Mouse (Mus musculus): ENCODE data around the gene Pcnx2. TPM values are rescaled to one million over a fixed set of nuclear protein-coding genes. Genes with fewer than 3 reads are reported as not detected.

The Pcnx2 gene
- polyA plus RNA-seq, 1 experiment = 0.08 TPM

GRCm38 (mm10) chr8:125738956-125739355, 159.2 kb downstream of the Pcnx2 start:
- no peak overlapping the region for H3K27ac ChIP-seq (ENCODE audit: insufficient read depth, low read depth, low read length)
- H3K4me3 ChIP-seq (ENCODE audit: low read depth, low read length) = no peak overlapping the region
- 96% methylated on average over 4 of the region's 4 CpGs for WGBS
- no peak for TF ChIP-seq CTCF (IDR thresholded peaks at IDR 0.05; ENCODE audit: extremely low read depth, insufficient read length, insufficient replicate concordance, low read depth, low read length)
- TF ChIP-seq POLR2A (IDR thresholded peaks at IDR 0.05; ENCODE audit: low read depth, low read length) = no peak
- peaks cover 12% of the 10 kb centered on the region for H3K4me1 ChIP-seq (ENCODE audit: control insufficient read depth, insufficient read depth, insufficient read length, low read length)
- H3K36me3 ChIP-seq (ENCODE audit: control insufficient read depth, insufficient read depth, low read length) = peaks cover 4% of the 10 kb centered on the region; the same call in 1 of the 2 replicates
- no peaks in the 10 kb centered on the region for H3K27me3 ChIP-seq (ENCODE audit: control insufficient read depth, insufficient read depth, low read length)

- Histone ChIP-seq H3K4me1 (ENCODE audit: control insufficient read depth, insufficient read depth, insufficient read length, low read length) (peaks cover 4% of the 10 kb centered on the region; the same call in 1 of the 2 replicates), H3K4me3 (ENCODE audit: low read depth, low read length) (peak overlapping the region; percentile 83), H3K36me3 (ENCODE audit: control insufficient read depth, insufficient read depth, low read length) (no peaks in the 10 kb centered on the region; the same call in 1 of the 2 replicates), H3K27me3 (ENCODE audit: control insufficient read depth, insufficient read depth, low read length) (no peaks in the 10 kb centered on the region), H3K27ac (ENCODE audit: insufficient read depth, low read depth, low read length) (no peak overlapping the region)
- TF ChIP-seq CTCF (IDR thresholded peaks at IDR 0.05; ENCODE audit: extremely low read depth, insufficient read length, insufficient replicate concordance, low read depth, low read length) = no peak
- WGBS = 5% methylated on average over 52 of the region's 52 CpGs
Observed at GRCm38 (mm10) chr8:125733964-125734956, 163.9 kb downstream of the Pcnx2 start.

DNA sequence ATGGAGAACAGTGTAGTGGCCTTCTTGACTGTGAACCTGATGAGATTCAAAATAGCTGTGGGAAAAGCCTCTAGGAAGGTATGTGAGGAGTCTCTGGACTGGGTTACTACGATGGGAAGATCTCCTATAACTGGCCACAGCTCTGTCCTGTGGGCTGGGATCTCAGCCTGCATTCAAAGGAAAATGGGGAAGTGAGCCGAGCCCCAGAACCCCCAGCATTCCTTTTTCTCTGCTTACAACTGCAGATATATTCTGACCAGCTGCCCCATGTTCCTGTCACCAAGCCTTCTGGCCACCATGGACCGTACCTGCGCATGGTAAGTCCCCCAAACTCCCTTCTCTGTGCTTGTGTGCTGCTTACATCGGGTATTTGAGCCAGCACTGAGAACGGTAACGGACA, 168.4 kb downstream of the Pcnx2 start, which contains the start of gene Ntpcr:
Gene Ntpcr (plus strand): TSS at position 218 of the 400 bp plus-strand sequence.
- Histone ChIP-seq H3K36me3 (ENCODE audit: control insufficient read depth, insufficient read depth, low read length) (no peaks in the 10 kb centered on the region), H3K4me1 (ENCODE audit: control insufficient read depth, insufficient read depth, insufficient read length, low read length) (peaks cover 4% of the 10 kb centered on the region; the same call in 1 of the 2 replicates), H3K27me3 (ENCODE audit: control insufficient read depth, insufficient read depth, low read length) (no peaks in the 10 kb centered on the region), H3K27ac (ENCODE audit: insufficient read depth, low read depth, low read length) (no peak within 1 kb of the TSS), H3K4me3 (ENCODE audit: low read depth, low read length) (peak within 1 kb of the TSS; percentile 42; the same call in 1 of the 2 replicates)
- WGBS = 78% methylated on average over 7 of the region's 7 CpGs
- TF ChIP-seq CTCF (IDR thresholded peaks at IDR 0.05; ENCODE audit: extremely low read depth, insufficient read length, insufficient replicate concordance, low read depth, low read length) (no peak), POLR2A (IDR thresholded peaks at IDR 0.05; ENCODE audit: low read depth, low read length) (no peak)

- Histone ChIP-seq H3K36me3 (ENCODE audit: control insufficient read depth, insufficient read depth, low read length) (no peaks in the 10 kb centered on the region), H3K27me3 (ENCODE audit: control insufficient read depth, insufficient read depth, low read length) (no peaks in the 10 kb centered on the region), H3K4me3 (ENCODE audit: low read depth, low read length) (no peak overlapping the region), H3K27ac (ENCODE audit: insufficient read depth, low read depth, low read length) (no peak overlapping the region), H3K4me1 (ENCODE audit: control insufficient read depth, insufficient read depth, insufficient read length, low read length) (no peaks in the 10 kb centered on the region)
- 45% methylated on average over 8 of the region's 8 CpGs for WGBS
- no peak for TF ChIP-seq CTCF (IDR thresholded peaks at IDR 0.05; ENCODE audit: extremely low read depth, insufficient read length, insufficient replicate concordance, low read depth, low read length)
- TF ChIP-seq POLR2A (IDR thresholded peaks at IDR 0.05; ENCODE audit: low read depth, low read length) = no peak
Observed at GRCm38 (mm10) chr8:125727797-125728196, 170.3 kb downstream of the Pcnx2 start.

DNA sequence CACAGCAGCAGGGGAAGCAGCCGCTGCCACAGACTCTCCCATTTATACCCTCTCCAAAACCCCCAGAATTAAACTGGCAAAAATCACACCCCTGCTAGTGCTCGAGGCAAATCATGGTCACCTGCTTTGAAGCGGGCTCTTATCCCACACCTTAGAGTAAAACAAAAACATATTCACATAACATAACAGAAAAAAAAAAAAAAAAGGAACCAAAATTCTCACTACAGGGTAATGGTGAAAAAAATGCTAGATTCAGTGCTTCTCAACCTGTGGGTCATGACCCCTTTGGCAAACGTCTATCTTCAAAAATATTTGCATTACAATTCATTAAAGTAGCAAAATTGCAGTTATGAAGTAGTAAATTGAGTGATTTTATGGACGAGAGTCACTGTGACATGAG, 171.1 kb downstream of the Pcnx2 start:
- H3K27ac ChIP-seq (ENCODE audit: insufficient read depth, low read depth, low read length) = no peak overlapping the region
- no peaks in the 10 kb centered on the region for H3K36me3 ChIP-seq (ENCODE audit: control insufficient read depth, insufficient read depth, low read length)
- TF ChIP-seq POLR2A (IDR thresholded peaks at IDR 0.05; ENCODE audit: low read depth, low read length) (no peak), CTCF (IDR thresholded peaks at IDR 0.05; ENCODE audit: extremely low read depth, insufficient read length, insufficient replicate concordance, low read depth, low read length) (no peak)
- WGBS = 70% methylated on average over 5 of the region's 5 CpGs
- no peaks in the 10 kb centered on the region for H3K4me1 ChIP-seq (ENCODE audit: control insufficient read depth, insufficient read depth, insufficient read length, low read length)
- H3K4me3 ChIP-seq (ENCODE audit: low read depth, low read length) = no peak overlapping the region
- no peaks in the 10 kb centered on the region for H3K27me3 ChIP-seq (ENCODE audit: control insufficient read depth, insufficient read depth, low read length)

DNA sequence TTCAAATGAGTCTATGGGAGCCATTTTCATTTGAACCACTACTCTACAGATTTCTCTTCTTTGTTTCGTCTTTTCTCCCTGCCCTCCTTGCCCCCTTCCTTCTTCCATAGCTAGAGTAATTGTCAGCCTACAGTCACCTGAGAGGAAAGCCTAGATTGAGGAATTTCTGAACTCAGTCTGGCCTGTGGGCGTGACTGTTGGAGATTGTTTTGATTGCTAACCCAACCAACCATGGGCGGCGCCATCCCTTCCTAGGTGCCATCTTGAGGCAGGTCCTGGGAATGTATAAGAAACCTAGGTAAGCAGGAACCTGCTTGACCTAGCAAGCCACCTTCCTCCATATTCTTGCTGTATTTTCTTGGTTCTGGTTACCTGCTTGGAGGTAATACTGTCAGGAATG, 172.0 kb downstream of the Pcnx2 start:
- Histone ChIP-seq H3K27ac (ENCODE audit: insufficient read depth, low read depth, low read length) (no peak overlapping the region), H3K36me3 (ENCODE audit: control insufficient read depth, insufficient read depth, low read length) (no peaks in the 10 kb centered on the region), H3K4me1 (ENCODE audit: control insufficient read depth, insufficient read depth, insufficient read length, low read length) (no peaks in the 10 kb centered on the region), H3K27me3 (ENCODE audit: control insufficient read depth, insufficient read depth, low read length) (no peaks in the 10 kb centered on the region), H3K4me3 (ENCODE audit: low read depth, low read length) (no peak overlapping the region)
- TF ChIP-seq POLR2A (IDR thresholded peaks at IDR 0.05; ENCODE audit: low read depth, low read length) (no peak), CTCF (IDR thresholded peaks at IDR 0.05; ENCODE audit: extremely low read depth, insufficient read length, insufficient replicate concordance, low read depth, low read length) (no peak)
- WGBS = 95% methylated on average over 4 of the region's 4 CpGs
